Mouse (Mus musculus): ENCODE measurements around the gene Slc6a9.

Gene Slc6a9

DNA sequence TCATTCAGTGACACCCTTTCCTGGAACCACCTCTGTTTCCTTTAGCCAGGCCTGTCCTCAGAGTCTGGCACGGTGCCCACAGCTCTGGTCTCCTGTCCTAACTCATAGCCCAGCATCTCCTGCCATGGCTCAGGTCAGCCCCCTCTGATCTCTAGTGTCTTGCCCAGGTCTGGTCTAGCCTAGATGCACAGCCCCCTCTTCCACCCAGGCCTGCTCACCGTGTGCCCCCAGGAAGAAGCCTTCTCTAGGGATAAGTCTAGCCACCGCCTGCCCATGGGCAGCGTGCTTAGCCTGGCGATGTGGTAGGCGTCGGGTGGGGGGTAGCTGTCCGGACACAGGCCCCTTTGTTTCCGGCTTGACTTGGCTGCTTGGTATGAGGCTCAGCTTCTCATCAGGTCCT, 20.8 kb downstream of the Slc6a9 start:
- POLR2A ChIA-PET, result interaction anchor here in 1 of 4 experiments (0.9 to 1.5 kb wide), 3 partner anchors 10 to 137 kb away, joined by 3 to 5 read pairs (median 3); no protein-coding TSS in a partner anchor
- CTCF ChIA-PET, result no interaction called here

DNA sequence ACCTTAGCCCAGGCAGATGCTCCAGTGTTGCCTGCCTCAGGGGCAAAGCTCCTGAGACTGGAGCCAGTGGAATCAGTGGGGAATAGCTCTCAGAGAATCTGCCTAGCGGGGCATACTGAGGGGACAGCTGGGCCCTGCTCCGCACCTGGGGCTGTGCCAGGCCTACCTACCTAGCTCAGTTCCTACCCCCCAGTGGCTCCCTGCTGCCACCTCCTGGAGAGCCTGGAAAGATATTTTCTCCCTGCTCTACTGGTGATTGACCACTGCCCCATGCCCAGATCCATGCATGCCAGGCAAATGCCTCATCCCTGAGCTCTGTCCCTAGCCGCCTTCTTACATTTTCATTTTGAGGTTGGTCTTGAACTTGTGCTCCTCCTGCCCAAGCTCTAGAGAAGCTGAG, 24.5 kb downstream of the Slc6a9 start:
- CTCF ChIA-PET, result interaction anchor here (0.5 to 2.0 kb wide), 34 partner anchors 8 to 649 kb away, joined by 3 to 14 read pairs (median 4); partner anchors contain the start of genes Atp6v0b (in 1 of the 4), Ccdc24 (in 1 of the 4) and Dph2 (in 1 of the 4)
- POLR2A ChIA-PET, result interaction anchor here in 3 of 4 experiments (0.5 to 6.1 kb wide), 21 partner anchors 8 to 865 kb away, joined by 3 to 32 read pairs (median 4); partner anchors contain the start of genes Atp6v0b (in 1 of the 3) and Slc6a9 (in 1 of the 3)

DNA sequence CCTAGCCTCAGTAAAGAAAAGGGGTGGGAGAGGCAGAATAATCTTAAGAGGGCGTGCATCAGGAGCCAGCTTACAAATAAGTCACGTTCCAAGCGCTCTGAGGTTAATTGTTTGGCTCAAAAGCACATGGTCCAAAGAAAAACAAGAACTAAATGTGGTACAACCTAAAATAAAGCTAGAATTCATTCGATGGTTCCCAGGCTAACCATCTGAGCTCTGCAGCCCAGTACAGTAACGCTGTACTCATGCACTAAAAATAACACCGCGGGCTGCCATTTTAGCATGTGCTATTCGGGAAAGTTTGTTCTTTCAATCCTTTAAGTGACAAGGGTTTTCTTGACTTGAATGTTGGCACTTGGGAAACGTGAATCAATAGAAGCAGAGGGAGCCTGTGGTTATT, 26.3 kb downstream of the Slc6a9 start:
- CTCF ChIA-PET, result interaction anchor here in 3 of 4 experiments (0.7 to 1.4 kb wide), 6 partner anchors 14 to 35 kb away, joined by 3 read pairs; partner anchors contain the start of gene B4galt2 (in 1 of the 3)

GRCm38 (mm10) chr4:117862823-117863222, 28.5 kb downstream of the Slc6a9 start:
- ChIA-PET CTCF (interaction anchor here in 1 of 4 experiments (0.9 to 1.9 kb wide), 2 partner anchors 19 to 26 kb away, joined by 3 to 6 read pairs; no protein-coding TSS in a partner anchor), POLR2A (interaction anchor here in 3 of 4 experiments (0.5 to 6.1 kb wide), 7 partner anchors 9 to 65 kb away, joined by 3 to 32 read pairs (median 3); partner anchors contain the start of genes Atp6v0b (in 1 of the 3) and Slc6a9 (in 1 of the 3))

More for the DNA sequence above, 26.3 kb downstream of the Slc6a9 start:
- POLR2A ChIA-PET, result interaction anchor here in 1 of 4 experiments (0.9 to 6.1 kb wide), 7 partner anchors 10 to 73 kb away, joined by 3 to 32 read pairs (median 4); partner anchors contain the start of gene Slc6a9

- CTCF ChIA-PET, result interaction anchor here in 1 of 4 experiments (1.0 kb wide), 1 partner anchor 63 kb away, joined by 5 read pairs; no protein-coding TSS in a partner anchor
- POLR2A ChIA-PET, result interaction anchor here in 3 of 4 experiments (0.6 to 1.5 kb wide), 10 partner anchors 14 to 852 kb away, joined by 3 to 7 read pairs (median 3); no protein-coding TSS in a partner anchor
Observed at GRCm38 (mm10) chr4:117866083-117866482, 31.8 kb downstream of the Slc6a9 start.

DNA sequence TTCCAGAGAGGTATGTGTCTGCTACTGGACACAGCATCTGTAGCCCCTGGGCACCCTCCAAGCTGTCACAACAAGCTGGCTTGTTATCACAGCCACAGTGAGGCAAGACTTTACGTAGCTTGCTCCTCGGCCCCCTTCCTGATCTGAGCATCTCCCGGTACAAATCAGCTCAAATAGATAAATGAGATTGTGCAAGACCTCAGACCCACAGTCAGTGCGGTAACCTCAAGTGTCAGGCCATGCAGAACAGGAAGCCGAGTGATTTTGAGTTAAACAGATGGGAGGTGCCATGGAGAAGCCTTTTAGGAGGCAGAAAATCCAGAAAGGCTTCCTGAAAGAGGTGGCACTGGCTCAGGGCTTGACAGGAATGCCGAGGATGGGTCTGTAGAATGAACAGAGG, 32.7 kb downstream of the Slc6a9 start:
- ChIA-PET CTCF (interaction anchor here in 2 of 4 experiments (0.7 to 1.5 kb wide), 4 partner anchors 8 to 362 kb away, joined by 3 to 4 read pairs (median 4); no protein-coding TSS in a partner anchor), POLR2A (interaction anchor here in 2 of 4 experiments (0.7 to 1.8 kb wide), 6 partner anchors 9 to 195 kb away, joined by 3 to 6 read pairs (median 4); no protein-coding TSS in a partner anchor)

DNA sequence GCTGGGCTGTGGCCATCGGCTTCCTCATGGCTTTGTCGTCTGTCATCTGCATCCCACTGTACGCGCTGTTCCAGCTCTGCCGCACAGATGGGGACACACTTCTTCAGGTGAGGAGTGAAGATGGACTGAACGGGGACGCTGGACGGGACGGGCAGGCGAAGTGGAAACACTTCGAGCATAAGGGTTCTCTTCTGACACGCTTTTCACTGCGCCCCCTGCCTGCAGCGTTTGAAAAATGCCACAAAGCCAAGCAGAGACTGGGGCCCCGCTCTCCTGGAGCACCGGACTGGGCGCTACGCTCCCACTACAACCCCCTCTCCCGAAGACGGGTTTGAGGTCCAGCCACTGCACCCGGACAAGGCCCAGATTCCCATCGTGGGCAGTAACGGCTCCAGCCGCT, 33.5 kb downstream of the Slc6a9 start:
- CTCF ChIA-PET, result interaction anchor here in 3 of 4 experiments (0.6 to 1.5 kb wide), 4 partner anchors 9 to 425 kb away, joined by 3 to 4 read pairs (median 4); no protein-coding TSS in a partner anchor

DNA sequence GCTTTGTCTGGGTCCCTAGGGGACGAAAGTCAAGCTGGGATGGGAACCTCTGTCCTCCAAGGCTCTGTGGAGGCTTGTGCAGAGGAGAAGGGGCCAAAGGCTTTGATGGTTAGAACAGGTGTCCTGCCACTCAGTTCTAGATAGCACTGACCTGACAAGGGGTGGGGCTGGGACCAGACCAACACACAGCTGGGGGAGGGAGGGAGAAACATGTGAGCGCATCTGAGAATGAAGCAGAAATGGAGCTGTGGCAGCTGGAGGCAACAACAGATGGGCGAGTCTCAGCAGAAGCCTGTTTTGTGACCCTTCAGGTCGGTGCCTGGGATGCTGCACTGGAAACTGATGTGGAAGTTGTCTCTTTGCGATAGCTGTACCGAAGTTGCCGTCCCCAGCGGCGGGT, 35.0 kb downstream of the Slc6a9 start:
- ChIA-PET CTCF (interaction anchor here in 3 of 4 experiments (0.6 to 1.6 kb wide), 6 partner anchors 11 to 214 kb away, joined by 3 to 8 read pairs (median 4); no protein-coding TSS in a partner anchor), POLR2A (interaction anchor here in 3 of 4 experiments (0.5 to 2.4 kb wide), 25 partner anchors 9 to 647 kb away, joined by 3 to 9 read pairs (median 3); partner anchors contain the start of genes Atp6v0b (in 3 of the 3), B4galt2 (in 1 of the 3) and Dph2 (in 1 of the 3))

More for the DNA sequence above, 33.5 kb downstream of the Slc6a9 start:
- POLR2A ChIA-PET, result interaction anchor here in 2 of 4 experiments (1.5 to 1.8 kb wide), 2 partner anchors 10 to 55 kb away, joined by 3 to 6 read pairs; no protein-coding TSS in a partner anchor

GRCm38 (mm10) chr4:117870437-117870836, 36.1 kb downstream of the Slc6a9 start:
- ChIA-PET CTCF (interaction anchor here in 3 of 4 experiments (0.6 to 1.6 kb wide), 6 partner anchors 12 to 213 kb away, joined by 3 to 7 read pairs (median 3); partner anchors contain the start of gene Dph2 (in 1 of the 3)), POLR2A (interaction anchor here in 3 of 4 experiments (0.6 to 2.4 kb wide), 19 partner anchors 8 to 519 kb away, joined by 3 to 9 read pairs (median 4); partner anchors contain the start of genes Atp6v0b (in 2 of the 3), B4galt2 (in 1 of the 3) and Dph2 (in 1 of the 3))

DNA sequence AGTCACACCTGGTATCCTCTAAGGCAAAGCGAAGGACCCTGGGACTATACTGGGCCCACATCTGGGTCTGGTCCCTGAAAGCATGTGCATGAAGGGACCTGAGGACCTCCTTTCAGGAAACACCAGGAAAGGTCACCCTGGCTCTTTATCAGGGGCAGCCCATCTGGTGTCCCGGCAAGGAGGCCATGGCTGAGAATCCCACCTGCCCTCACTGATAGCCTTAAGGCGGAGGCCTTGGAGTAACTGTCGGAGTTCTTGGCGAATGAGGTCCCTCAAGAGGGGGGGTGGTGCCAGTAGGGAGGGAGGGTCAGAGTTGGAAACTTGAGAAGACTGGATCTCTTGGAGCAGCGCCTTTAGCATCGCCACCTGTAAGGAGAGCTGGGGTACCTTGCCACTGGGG, 37.5 kb downstream of the Slc6a9 start:
- CTCF ChIA-PET, result interaction anchor here in 1 of 4 experiments (1.4 kb wide), 1 partner anchor 13 kb away, joined by 3 read pairs; no protein-coding TSS in a partner anchor
- POLR2A ChIA-PET, result interaction anchor here in 2 of 4 experiments (0.6 to 1.0 kb wide), 8 partner anchors 9 to 533 kb away, joined by 3 to 5 read pairs (median 3); partner anchors contain the start of gene Atp6v0b (in 1 of the 2)

GRCm38 (mm10) chr4:117872471-117872886, 38.2 kb downstream of the Slc6a9 start, which contains the start of gene Ccdc24:
Ccdc24 (minus strand) TSS chr4:117872557.
- ChIA-PET CTCF (interaction anchor here in 1 of 4 experiments (1.4 kb wide), 1 partner anchor 14 kb away, joined by 3 read pairs; no protein-coding TSS in a partner anchor), POLR2A (interaction anchor here in 2 of 4 experiments (0.7 to 1.8 kb wide), 9 partner anchors 9 to 210 kb away, joined by 3 to 4 read pairs (median 3); partner anchors contain the start of genes Atp6v0b (in 2 of the 2) and B4galt2 (in 1 of the 2))

DNA sequence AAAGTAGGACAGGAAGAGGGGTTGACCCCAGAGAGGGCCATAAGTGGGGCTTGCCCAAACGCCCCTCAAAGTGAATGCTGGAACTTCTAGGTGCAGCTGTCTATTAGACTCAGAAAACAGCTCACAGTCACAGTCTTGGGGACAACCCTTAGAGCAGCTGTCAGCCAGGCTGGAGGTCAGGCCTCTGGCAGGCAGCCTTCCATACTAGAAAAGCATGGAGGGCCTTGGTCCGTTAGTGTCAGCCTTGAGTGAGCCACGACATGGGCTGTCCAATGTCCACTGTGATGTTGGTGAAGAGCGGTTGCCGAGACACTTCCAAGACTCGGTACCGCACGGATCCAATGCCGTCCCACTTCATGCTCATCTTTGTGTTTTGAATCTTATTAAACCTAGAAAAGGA, 39.3 kb downstream of the Slc6a9 start:
- POLR2A ChIA-PET, result interaction anchor here in 2 of 4 experiments (1.4 to 1.8 kb wide), 3 partner anchors 13 to 37 kb away, joined by 4 read pairs; partner anchors contain the start of gene Atp6v0b (in 2 of the 2)
- CTCF ChIA-PET, result no interaction called here

DNA sequence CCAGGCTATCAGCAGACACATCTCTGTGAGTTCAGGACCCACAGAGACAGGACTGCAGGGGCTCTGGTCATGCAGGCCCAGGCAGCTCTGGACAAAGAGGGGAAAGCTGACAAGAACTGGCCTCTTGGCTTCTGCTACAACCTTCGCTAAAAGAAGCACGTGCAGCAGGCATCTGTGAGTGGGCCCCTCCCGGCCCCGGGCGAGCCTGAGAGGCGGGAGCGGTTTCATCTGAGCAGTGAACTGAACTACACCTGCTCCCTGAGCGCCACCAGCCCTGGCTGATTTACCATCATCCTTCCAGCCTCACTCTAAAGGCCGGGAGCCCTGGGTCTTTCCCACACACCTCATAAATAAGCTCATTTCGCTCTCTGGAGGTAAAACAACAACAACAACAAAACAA, 44.0 kb downstream of the Slc6a9 start:
- POLR2A ChIA-PET, result interaction anchor here in 2 of 4 experiments (0.8 to 2.4 kb wide), 9 partner anchors 9 to 86 kb away, joined by 3 to 9 read pairs (median 4); partner anchors contain the start of genes Atp6v0b (in 1 of the 2) and Dph2 (in 1 of the 2)
- CTCF ChIA-PET, result no interaction called here

DNA sequence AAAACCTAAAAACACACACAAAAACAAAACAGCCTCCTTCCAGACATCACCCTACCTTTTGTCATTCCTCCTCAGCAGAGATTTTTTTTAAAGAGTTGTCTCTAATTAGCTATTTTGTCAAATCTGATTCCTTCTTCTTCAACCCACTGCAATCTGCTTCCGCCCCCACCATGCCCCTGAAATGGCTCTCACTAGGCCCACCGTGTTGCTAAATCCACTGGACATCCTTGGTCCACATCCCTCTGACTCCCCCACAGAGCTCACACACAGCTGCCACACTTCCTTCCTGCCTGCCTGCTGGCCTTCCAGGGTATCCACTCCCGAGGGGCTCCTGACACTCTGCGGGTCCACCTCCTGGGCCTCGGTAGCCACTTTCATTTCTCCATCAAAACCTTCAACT, 44.4 kb downstream of the Slc6a9 start:
- CTCF ChIA-PET, result interaction anchor here in 1 of 4 experiments (0.6 to 0.7 kb wide), 2 partner anchors 21 to 345 kb away, joined by 3 to 5 read pairs; no protein-coding TSS in a partner anchor
- POLR2A ChIA-PET, result interaction anchor here in 2 of 4 experiments (0.6 to 2.4 kb wide), 8 partner anchors 9 to 86 kb away, joined by 3 to 9 read pairs (median 6); partner anchors contain the start of genes Atp6v0b (in 1 of the 2) and Dph2 (in 1 of the 2)

DNA sequence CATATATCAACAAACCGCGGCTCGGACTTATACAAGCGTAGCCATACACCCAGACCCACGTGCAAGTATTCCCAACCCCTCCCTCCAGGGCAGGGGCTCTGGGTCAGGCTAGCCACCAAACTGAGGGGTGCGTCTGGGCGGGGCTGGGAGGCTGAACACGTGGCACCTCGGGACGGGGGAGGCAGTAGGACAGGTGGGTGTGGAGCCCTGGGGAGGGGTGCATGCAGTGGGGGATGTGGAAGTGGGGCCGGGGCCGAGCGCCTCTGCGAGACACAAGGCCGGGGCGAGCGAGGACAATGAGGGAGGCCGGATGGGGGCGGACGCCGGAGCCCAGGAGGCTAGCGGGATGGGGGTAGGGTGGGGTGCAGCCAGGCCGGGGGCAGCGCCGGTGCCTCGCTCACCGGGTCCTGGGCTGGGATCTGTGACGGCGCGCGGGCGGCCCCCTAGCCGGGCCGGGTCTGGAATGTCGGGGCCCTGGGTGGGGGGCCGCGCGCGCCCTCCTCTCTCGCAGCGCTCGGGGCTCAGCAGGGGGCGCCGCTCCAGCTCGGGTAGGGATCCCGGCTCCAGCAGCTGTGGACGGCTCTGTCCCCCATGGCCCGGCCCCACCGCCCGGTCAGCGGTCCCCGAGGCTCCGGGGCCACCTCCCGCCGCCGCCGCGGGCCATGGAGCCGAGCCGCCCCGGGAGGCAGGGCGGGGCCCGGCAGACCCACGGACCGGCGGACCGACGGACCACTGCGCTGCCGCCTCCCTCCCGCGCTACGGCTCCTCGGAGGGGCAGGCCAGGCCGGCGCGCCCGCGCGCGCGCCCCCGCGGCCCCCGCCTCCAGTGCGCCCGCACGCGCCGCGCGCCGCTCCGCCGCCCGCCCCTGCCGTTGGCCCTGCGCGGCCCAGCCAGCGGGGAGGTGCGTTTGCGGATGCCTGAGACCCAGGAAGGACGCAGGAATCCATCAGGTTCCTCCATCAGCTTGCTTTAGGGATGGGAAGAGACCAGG, 48.7 kb downstream of the Slc6a9 start, which contains the start of gene B4galt2:
TSS of gene B4galt2 (minus strand) at position 787 of the 991 bp plus-strand sequence.
- CTCF ChIA-PET, result interaction anchor here in 1 of 4 experiments (1.0 kb wide), 1 partner anchor 23 kb away, joined by 3 read pairs; no protein-coding TSS in a partner anchor
- POLR2A ChIA-PET, result interaction anchor here (0.5 to 2.1 kb wide), 11 partner anchors 8 to 83 kb away, joined by 3 to 10 read pairs (median 3); partner anchors contain the start of gene Dph2 (in 3 of the 4)

- POLR2A ChIA-PET, result interaction anchor here in 2 of 4 experiments (0.6 to 2.1 kb wide), 9 partner anchors 8 to 372 kb away, joined by 3 to 7 read pairs (median 3); partner anchors contain the start of gene Dph2 (in 1 of the 2)
- CTCF ChIA-PET, result interaction anchor here in 1 of 4 experiments (1.0 kb wide), 1 partner anchor 24 kb away, joined by 3 read pairs; no protein-coding TSS in a partner anchor
Observed at GRCm38 (mm10) chr4:117884146-117884545, 49.8 kb downstream of the Slc6a9 start.

All from embryonic stem cell, embryonic (primary cell).